Mouse (Mus musculus) left cerebral cortex, adult 11 months (tissue): ENCODE data around the gene Uqcrq.

ENCODE experiments used
- DNase-seq: peaks from one replicate; pipeline ENCODE4 v3.0.0; 2022; ENCODE audit warnings: low spot score

The Uqcrq gene

DNA sequence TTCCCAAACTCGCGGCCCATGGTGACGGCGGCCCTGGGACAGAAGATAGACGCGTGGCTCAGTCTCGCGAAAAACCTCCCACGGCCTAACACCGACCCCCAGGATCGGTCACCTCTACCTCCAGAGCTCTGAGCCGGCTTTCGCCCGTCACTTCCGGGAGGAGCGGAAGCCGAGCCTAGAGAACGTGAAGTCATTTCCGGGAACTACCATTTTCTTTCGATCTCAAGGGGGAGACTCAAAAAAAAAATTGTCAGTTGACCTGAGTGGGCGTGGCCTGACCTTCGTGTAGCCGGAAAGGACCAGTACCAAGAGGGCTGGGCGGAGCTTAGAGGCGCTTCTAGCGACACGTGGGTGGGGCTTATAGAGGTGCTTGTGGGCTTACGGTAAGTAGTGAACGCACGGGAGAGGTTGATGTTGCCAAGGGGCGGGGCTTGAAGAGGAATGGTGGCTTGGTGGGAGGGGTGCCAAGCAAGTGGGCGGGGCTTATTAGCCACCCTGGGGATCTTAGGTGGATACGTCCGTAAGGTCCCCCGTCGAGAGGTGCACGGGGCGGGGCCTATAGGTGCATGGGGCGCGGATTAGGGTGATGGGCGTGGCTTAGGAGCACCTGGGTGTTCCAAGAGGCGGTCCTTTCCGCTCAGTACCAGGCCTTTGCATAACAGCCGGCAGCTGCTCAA, at the start of gene Uqcrq, which contains the start of gene Gdf9:
TSS of gene Uqcrq (minus strand) at position 162 of the 677 bp plus-strand sequence.
TSS of gene Gdf9 (plus strand) at position 354 of the 677 bp plus-strand sequence.
- DNase-seq = peak; percentile 100

DNA sequence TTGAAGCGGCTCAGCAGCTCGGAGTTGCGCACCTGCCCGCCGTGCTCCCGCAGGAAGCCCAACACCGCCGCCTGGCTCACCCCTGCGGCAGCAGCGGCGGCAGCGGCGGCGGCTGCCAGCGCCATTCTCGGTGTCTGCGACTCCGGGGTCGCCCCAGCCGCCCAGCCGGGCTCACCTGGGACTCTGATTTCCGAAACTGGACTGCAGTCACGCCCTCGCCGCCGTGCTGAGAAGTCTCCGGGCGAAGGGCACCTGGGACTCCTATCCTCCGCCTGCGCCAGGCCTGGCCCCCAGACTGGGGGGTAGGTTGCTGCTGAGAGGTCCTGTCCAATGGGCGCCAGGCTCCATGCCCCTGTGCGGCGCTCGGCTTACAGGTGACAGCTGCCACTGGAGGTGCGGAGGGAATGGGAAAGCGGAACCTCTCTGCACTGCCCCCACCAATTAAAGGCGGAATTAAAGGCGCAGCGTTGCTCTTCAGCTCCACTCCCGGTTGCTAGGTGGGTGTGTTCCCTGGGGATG, 49.2 kb upstream of the Uqcrq start, which contains the start of the genes Gm9945 and Sowaha:
TSS of gene Gm9945 (plus strand) at position 384 of the 519 bp plus-strand sequence.
TSS of gene Sowaha (minus strand) at position 492 of the 519 bp plus-strand sequence.
- DNase-seq = no peak

DNA sequence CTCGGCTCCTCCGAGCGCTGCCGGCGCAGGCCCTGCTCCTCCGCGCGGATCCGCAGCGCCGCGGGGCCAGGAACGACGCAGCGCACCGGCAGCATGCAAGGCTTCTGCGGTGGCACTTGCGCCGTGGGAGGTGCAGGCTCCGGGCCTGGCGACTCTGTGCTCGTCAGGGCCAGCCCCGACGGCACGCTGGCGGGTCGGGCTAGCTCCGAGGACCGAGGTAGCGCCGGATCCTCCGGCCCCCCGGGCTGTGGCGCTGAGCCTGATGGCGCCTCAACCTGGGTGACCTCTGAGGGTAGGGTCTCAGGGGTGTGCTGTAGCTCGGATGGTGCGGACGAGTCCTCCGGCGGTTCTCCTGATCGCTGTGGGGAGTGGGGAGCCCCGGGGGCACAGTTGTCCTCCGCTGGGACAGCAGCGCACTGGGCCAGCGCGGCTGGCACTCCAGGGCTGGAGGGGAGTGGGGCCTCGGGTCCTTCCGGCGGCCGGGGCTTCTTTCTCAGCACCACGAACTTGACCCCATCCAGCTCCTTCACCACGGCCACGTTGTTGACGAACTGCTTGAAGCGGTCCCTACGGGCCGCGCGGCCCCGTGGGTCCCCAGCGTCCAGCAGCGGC, 48.6 kb upstream of the Uqcrq start:
- DNase-seq = no peak

DNA sequence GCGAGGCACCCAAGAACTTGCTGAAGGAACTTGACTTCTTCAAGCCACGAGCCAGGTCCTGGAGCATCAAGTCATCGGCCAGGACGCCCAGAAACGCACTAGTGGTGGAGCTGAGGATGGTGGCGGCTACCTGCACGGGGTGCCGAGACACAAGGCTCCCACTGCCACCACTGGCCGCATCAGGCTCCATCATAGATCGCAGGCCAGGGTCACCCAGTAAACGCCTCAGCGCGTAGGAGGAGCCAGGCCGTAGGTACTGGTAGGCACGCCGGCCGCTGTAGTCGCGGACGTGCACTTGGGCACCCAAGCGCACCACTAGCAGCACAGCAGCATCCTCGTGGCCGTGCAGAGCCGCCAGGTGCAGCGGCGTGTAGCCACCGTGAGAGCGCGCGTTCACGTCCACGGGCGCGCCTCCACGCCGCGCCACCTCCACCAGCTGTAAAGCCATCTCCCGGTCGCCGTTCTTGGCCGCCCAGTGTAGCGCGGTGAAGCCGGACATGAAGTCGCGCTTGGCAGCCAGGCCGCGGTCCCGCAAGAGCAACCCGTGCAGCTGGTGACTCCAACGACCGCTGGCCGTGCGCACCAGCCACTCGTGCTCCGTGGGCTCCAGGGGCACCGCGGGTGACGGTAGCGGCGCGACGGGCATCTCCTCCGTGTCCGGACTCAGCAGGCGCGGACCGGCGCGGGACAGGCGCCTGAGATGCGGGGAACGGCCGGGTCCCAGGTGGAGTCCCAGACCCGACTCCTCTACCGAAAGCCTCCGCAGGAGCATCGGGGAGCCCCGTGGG, 47.9 kb upstream of the Uqcrq start:
- no peak for DNase-seq

DNA sequence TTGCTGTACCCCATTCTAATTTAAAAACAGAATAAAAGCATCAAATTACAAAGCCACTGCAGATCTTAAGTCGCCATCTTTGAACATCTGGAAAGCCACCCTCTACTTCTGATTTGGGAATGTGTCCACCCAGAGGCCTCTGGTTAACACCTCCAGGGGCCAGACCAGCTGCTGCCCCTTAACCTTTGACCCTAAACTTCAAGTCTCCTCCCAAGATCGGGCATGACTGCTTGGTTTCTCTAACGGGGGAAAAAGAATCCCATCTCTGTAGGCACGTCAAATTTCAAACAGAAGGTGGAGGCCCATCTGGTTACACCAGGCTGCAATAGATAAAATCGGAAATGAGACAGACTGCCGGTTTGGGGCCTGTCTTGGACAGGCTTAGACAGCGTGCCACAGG, 47.2 kb upstream of the Uqcrq start:
- no peak for DNase-seq

DNA sequence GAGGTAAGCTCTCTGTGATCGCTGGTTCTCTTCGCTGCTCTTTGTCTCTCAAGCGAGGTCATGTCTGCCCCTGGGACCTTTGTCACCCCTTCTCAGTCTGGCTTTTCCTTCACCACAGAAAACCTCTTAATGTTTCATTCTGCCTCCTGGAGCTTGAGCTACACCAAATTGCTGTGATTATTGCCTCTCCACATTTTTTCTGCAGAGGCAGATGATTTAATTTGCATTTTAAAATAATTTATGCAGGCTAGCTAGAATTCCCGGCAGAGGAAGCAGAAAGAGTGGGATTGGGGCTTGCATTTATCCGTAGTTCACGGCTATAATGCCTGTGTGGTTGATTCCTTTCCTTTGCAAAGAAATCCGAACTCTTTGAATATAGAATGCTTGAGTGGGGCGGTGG, 45.0 kb upstream of the Uqcrq start:
- DNase-seq = no peak

DNA sequence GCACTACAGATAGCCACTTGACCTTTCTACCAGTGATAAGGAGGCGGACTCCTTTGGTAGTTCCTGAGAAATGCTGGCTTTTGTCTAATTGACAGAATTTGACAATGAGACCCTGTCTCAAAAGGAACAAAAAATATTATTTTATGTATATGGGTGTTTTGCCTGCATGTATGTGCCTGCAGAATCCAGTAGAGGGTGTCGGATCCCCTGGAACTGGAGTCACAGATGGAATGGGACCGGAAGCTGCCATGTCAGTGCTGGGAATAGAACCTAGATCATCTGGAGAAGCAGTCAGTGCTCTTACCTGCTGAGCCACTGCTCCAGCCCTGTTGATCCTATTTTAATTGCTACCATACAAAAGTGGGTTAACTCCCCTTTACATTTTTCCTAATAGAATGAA, 42.1 kb upstream of the Uqcrq start:
- no peak for DNase-seq

DNA sequence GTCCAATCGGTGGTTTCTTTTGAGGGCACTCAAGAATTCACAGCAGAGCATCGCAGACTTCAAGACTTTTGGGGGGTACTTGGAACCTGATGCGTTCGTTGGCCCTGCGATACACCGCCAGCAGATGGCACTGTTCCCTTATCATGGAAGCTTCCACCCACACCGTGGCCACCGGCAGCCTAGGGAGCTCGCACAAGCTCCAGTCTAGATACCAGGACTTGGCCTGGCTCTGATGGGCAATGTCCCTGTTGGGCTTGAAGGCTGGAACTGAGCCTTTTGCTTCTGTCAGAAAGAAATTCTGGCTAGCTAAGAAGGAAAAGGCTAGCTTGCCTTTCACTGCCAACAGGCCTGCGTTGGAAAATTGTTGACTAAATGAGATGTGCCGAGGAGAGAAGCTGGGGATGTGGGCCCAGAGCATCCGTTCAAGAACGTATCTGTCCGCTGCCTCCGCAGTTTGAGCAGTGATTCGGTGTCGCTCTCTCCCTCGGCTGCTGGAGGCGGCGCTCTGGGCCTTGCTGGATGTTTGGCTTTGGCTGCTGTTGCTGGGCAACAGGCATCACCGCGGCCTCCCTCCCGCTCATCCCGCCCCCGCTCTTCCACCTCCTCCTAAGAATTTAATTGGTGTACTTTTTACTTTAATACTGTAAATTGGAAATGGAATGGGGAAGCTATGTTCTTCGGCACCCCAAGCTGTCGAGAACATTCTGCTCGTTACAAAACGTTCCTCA, 39.5 kb upstream of the Uqcrq start, which contains the start of gene Gm9837:
TSS of gene Gm9837 (minus strand) at position 512 of the 728 bp plus-strand sequence.
- DNase-seq = peak; percentile 91

DNA sequence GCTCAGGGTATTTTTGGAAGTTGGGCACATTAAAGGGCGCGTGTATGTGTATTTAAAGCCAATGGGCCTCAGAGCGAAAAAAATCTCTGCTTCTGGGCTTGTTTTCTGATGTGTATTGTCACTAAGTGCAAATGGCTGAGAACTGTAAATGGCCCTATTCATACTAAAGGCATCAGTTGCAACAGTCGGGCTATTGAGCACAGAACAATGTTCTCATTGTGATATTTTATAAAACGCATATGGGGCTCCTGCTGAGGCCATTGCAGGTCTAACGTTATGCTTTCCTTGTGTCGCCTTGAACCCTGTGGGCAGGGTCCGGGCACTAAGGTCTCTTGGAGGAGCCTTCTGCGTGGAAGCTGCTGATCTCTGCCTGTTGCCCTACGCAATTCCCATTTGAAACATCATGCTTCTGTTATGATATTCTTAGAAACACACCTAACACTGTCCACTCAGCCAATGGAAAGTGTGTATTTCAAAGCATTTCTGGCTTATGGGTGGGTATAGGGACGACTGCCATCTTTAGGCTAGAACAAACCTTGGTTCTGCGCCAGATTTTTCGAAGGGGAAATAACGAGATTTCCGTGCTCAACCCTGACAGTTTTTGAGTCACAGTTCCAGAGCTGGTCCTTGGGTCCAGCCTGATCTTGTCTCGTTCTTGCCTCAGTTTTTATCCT, 38.8 kb upstream of the Uqcrq start:
- DNase-seq = peak; percentile 71

DNA sequence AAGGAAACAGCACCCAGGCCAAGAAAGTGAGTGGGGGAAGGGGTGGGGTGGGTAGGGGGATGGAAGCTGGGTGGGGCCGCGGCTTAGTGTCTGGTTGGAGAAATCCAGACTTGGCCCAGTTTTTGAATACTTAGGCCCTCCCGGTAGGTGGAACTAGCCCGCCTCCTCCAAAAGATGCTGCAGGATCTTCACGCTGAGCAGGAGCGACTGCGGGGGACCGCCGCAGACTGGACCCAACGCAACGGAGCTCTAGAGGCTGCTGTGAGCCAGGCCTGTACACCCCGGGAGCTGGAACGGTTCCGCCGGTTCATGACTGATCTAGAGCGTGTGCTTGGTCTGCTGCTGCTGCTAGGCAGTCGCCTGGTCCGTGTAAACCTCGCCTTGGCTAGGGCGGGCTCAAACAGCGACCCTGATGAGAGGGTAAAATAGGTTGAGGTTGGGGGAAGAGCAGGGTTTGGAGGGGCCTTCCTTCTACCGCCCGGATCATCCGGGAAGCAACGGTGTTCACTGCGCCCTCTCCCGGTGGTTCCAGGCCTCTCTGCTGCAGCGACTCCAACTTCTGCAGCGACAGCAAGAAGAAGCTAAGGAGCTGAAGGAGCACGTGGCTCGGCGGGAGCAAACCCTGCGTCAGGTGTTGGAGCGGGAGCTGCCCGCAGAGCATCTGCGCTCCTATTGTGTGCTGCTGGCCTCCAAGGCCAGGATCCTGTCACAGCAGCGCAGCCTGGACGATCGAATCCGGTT, 35.8 kb upstream of the Uqcrq start:
- DNase-seq = no peak

DNA sequence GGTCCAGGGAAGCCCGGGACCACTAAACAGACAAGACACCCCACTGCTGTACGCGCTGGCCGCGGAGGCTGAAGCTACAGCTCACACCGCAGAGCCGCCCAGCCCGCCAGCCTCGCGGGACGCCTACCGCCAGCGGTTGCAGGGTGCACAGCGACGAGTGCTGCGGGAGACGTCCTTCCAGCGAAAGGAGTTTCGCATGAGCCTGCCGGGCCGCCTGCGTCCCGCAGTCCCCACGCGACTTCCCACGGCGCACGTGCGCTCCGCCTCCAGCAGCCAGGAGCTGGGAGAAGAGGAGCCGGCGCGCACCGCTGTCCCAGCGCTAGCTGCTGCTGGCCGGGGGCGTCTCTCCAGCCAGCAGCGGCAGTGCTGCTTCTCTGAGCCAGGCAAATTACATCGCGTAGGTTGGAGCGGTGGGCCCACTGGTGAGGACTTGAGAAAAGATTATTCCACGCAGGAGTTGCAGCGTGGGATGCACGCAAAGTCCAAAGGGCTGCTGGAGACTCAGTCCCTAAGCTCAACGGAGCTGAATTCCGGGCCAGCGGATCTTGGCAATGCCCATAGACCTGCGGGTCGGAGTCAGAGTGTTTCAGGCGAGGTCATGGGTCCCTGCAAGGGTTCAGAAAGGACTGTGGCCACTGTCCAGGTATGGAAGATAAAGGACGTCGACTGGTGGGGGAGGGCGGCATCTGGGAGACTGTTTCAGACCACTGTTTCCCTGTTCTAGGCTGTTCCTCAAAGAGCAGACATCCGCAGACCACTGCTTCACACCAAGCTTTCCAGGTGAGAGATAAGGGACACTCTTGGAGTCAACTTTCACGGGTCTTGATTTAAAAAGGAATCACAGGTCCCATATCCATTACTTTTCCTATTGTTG, 33.2 kb upstream of the Uqcrq start:
- DNase-seq = no peak

DNA sequence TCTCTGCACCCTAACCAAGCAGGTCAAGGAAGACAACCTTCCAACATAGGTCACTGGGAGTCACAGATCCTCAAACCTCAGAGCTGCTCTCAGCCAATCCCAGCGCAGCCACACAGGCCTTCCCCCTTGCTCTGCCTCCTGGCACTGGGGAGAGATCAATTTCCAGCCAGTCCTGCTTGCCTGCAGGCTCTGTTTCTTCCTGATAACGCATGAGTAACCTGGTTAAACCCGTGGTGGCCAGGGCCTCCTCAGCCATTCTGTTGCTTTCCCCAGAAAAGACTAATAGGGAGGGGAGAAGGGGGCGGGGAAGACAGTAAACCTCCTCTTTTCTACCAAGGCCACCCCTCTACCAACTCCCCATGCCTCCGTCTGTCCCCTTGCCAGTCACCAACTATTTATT, 31.1 kb upstream of the Uqcrq start:
- no peak for DNase-seq

DNA sequence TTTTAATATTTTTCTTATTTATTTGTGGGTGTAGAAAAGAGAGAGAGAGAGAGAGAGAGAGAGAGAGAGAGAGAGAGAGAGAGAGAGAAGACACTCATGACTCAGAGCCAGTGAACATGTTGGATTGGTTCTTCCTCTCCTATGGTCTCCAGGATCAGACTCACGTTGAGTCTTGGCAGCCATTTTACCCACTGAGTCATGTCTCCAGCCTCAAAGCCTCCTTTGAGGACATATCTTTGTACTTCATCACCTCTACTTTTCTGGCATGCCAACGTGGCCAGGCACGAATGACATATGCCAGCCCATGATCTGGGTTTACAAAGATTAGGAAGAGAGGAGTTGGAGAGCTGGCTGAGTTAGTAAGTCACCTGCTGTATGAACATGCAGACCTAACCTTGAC, 29.6 kb upstream of the Uqcrq start:
- no peak for DNase-seq

DNA sequence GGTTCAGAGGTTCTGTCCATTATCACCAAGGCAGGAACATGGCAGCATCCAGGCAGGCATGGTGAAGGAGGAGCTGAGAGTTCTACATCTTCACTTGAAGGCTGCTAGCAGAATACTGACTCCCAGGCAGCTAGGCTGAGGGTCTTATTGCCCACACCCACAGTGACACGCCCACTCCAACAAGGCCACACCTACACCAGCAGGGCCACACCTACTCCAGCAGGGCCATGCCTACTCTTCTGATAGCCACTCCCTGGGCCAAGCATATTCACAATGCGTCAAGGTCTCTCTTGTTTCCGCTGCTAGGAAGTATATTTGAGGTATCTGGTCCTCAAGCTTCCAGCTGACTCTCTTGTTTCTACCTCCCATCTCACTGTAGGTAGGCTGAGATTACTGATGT, 28.4 kb upstream of the Uqcrq start:
- no peak for DNase-seq

DNA sequence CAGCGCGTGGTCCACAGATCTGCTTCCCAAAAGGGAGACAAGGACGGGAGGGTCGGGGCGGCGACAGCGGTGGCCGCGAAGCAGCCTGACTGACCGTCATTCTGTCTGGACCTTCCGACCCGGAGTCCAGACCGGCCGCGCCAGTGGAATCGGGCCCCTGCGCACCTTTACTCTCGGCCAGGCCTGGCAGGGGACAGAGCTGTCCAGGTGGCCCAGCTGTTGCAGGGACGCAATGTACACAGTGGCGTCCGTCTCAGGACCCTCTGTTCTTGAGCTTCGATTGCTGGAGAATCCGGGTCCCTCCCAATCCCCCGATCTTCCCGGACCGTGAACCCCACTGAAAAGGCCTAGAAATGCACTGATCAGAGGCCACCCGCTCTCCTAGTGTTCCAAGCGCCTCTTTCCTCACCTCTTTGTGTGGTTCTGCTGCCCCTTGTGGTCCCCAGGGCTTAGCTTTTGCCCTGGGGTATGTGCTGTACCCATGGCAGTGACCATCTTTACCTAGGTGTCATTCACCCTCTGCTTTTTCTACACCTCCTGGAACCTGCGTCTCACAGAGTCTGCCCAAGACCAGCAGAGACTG, 26.8 kb upstream of the Uqcrq start:
- DNase-seq = no peak

DNA sequence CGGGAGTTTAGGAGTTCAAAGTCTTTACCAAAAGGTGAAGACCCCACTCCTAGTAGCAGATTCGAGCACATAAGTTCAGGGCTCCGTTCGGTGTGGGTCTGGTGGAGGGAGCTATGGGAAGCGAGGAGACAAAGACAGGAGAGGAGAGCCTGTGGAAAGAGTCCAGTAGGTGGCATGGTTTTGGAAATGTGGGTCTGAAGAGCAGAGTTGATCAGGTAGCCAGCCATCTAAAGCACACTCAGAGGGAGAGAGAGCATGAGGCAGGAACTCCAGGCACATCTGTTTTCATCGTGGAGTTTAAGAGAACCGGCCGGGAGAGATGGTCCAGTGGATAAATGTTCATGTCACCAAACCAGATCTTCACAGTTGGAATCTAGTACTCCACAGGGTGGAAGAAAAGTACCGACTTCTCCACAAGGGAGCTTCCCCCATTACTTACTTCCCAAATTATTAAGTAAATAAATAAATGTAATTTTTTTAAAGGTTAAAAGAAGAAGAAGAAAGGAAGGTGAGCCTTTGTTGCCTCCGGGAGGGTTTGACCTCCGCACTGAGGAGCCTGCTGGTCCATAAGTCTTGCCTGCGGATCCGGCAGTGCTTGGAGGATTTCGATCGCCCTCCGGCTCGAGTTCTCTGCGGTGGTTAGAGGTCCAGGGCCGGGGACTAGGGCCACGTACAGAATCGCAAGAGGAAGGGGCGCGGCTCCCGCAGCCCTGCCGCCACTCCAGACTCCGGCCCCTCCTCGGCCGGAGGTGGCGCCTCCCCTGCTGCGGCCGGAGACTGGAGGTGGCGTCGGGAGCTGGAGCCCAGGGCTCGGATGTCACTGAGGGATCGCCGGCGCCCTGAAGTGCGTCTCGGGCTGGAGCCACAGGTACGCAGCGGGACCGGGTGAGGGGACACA, 26.1 kb upstream of the Uqcrq start, which contains the start of the genes Gm10447 and Shroom1:
TSS of gene Gm10447 (minus strand) at position 637 of the 898 bp plus-strand sequence.
TSS of gene Shroom1 (plus strand) at position 732 of the 898 bp plus-strand sequence.
- no peak for DNase-seq

DNA sequence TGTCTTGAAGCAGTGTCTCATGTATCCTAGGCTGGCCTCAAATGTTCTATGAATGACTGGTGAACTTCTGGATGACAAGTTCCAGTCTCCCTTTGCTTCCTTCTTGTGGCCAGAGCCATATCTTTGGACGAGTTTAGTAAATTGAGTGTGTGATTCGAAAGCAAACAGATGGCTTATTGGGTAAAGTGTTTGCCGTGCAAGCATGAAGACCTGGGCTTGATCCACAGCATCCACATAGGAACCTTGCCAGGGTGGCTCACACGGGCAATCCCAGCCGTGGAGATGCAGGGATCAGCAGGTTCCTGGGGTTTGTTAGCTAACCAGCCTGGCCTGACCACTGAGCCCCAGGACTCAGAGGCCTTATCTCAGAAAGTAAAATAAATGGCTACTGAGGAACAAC, 22.4 kb upstream of the Uqcrq start:
- DNase-seq = no peak

DNA sequence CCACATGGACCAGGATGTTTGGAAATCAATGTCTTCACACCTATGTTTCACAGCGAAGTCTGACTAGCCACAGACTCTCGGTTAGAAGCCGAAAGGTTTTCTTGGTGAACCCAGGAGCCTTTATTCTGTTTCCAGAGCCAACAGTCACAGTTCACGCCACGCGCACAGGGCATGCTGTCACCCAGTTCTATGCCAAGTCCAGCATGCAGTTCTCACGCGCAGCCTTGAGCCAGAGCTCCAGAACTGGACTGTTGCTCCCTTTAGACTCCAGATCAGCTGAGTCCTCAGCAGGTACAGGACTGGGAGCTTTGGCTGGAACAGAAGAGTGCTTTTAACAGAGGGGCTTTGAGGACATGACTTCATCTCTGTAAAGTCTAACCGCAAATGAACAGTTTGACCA, 21.8 kb upstream of the Uqcrq start:
- no peak for DNase-seq
